Mouse (Mus musculus) gastrocnemius, adult 18-20 months (tissue): ENCODE results near the gene Ankrd13d. TPM values are rescaled to one million over a fixed set of nuclear protein-coding genes. Genes with fewer than 3 reads are reported as not detected.

Experiments used
- DNase-seq: peaks from one replicate; pipeline ENCODE4 v3.0.0; 2021; ENCODE audit warnings: low spot score
- microRNA-seq: library from miRNA; unstranded; fragments of <30 nt; microRNA quantifications from one replicate; pipeline ENCODE4 v1.2.0, GENCODE M21; 2021
- total RNA-seq, 2 experiments: library from RNA; stranded (reverse); gene quantifications; 2 replicates each; pipeline ENCODE4 v1.2.3; 2021

Gene Ankrd13d
- total RNA-seq, 2 experiments from 2014 or later = 0.16 to 0.81 TPM

DNA sequence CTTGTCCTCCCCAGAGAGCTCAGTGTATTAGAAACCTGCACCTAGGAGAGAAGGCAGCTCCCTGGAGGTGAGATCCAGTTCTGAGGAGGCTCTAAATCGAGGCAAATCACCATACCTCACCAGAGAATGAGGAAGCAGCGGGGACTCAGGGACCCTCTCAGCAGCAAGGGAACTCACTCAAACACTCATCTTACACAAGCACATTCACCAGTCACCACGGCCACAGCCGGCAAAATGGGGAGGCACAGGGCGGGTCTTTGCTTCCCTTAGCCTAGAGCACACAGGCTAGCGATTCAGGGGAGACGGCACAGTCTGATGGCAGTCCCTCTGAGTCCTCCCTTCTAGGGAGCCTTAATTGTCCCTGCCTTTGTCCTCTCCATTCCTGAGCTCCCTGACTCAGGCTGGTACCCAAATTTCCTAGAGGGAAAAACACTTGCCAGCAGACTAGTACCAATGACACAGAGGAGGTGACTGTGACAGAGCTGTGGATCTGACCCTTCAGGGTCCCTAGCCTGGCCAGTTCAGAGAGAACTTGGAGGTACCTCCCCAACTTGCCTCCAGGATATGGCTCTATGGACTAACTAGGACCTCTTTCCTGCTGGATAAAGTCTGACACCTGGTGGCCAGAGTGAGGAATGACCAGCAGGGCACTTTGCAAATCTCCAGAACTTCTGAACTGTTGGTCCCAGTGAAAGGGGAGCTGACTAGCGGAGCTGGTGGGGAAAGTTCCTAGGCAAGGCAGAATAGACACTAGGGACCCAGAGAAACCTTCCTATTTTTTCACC, 54.9 kb downstream of the Ankrd13d start:
- peak; percentile 87 for DNase-seq

DNA sequence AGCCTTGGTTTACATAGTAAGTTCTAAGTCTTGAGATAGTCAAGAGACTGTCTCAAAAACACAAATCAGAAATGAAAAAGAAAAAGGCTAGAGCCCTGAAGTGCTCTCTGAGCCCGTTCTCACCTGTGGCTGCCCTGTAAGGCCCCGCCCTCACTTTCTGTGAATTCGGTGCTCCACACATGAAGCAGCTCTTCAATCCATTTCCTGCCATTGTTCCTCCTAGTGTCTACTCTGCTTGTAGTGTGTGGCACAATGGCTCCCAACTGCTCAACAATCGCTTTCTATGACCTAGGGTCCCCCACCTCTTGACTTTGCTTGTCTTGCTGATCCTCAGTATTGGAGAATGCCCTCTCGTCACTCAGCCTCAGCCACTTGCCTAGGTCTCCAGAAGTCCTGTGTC, 55.5 kb downstream of the Ankrd13d start:
- DNase-seq = no peak

DNA sequence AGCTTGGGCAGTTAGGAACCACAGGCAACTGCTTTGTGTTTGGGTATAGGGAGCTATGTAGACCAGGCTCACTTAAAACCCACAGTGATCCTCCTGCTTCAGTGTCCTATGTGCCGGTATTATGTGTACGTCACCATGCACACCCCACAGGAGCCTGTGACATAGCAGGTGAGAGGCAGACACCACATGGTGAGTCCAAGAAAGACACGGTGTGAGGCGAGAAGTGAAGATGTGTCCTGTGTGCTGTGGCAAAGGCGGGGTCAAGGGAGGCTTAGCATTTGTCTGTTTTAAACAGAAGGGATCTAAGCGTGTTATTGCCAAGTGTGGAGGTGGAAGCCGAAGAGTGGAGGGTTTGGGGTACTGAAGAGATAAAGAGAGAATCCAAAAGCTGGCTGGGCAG, 56.2 kb downstream of the Ankrd13d start:
- no peak for DNase-seq

DNA sequence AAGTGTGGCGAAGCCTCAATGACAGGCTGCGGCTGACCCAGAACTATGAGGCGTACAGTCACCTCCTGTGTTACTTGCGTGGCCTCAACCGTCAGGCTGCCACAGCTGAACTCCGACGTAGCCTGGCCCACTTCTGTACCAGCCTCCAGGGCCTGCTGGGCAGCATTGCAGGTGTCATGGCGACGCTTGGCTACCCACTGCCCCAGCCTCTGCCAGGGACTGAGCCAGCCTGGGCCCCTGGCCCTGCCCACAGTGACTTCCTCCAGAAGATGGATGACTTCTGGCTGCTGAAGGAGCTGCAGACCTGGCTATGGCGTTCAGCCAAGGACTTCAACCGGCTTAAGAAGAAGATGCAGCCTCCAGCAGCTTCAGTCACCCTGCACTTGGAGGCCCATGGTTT, 60.8 kb downstream of the Ankrd13d start:
- no peak for DNase-seq

DNA sequence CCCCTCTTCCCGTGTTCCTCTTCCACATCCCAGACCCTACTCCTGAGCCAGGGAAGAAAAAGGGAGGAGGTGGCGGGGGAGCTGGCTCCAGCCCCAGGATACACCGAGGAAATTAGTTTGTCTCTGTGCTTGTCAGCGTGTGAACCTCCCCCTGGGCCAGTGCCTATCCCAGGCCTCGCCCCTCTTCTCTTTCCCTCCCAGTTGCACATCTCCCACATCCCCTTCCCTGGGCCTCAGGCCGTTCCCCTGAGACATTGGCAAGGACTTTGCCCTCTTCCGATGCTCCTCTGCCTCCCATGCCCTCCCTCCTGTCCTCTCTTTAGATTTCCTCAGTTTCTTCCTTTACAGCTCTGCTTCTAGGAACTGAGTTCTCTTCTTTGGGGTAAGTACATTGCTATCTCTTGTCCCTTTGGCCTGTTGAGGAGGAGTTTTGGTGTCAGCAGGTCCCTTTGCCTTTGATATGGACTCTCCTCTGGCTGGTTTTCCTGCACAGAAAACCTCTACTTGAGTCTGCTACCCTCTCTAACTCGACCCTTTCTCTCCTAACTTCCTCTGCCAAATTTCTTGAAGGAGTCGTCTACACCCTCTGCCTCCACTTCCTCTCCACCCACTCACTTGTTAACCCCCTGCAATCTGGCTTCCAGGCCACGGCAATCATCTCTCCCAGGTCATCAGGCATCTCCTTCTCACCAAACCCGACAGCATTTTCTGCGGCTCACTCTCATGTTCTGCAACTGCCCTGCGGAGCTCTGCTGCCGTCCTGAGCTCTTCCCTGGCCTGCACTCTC, 61.8 kb downstream of the Ankrd13d start:
- DNase-seq = no peak

DNA sequence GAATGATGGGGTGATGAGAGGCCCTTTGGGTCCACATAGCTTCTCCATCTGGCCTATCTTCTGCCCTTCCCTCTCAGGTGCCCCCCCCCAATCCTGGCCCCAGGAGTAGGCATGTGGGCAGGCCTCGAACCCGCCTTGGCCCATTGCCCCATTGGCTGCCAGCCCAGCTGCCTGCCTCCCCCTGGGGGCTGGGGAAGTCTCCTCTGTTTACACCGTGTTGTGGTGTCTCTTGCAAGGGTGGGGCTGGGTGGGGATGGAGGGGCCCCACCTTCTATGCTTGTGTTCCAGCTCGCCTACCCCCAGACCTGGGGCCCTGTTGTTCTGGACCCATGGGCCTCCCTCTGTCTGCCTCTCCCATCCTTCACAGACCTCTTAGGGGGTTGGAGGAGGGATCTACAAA, 62.5 kb downstream of the Ankrd13d start:
- DNase-seq = no peak

Small RNA genes lying within 50 kb of the gene (microRNA-seq; reads per million reads assigned to microRNA genes)
- gene Mir6985 = 1.0 reads per million

Other genes starting within 250 kb of the Ankrd13d start
- gene Gstp1, start 245.2 kb downstream of the Ankrd13d start, total RNA-seq = 100 to 1,000 TPM; 480 to 487 TPM
- 100 to 1,000 TPM; 206 to 226 TPM for gene Gstp2, start 237.1 kb downstream of the Ankrd13d start, total RNA-seq
- not detected for gene Gstp3, start 223.6 kb downstream of the Ankrd13d start, total RNA-seq
- gene Cabp2, start 201.6 kb downstream of the Ankrd13d start, total RNA-seq = not detected
- 10 to 100 TPM; 18.7 to 19.9 TPM for gene Cdk2ap2, start 186.0 kb downstream of the Ankrd13d start, total RNA-seq
- gene Pitpnm1, start 183.1 kb downstream of the Ankrd13d start, total RNA-seq = 1 to 10 TPM; 2.0 to 3.7 TPM
- 10 to 100 TPM; 82.2 to 84.7 TPM for gene Aip, start 157.3 kb downstream of the Ankrd13d start, total RNA-seq
- gene Gpr152, start 143.3 kb downstream of the Ankrd13d start, total RNA-seq = not detected
- not detected for gene Cabp4, start 139.1 kb downstream of the Ankrd13d start, total RNA-seq
- gene Coro1b, start 134.5 kb downstream of the Ankrd13d start, total RNA-seq = 10 to 100 TPM; 11.9 to 13.4 TPM
- not detected for gene Ptprcap, start 129.5 kb downstream of the Ankrd13d start, total RNA-seq
- 10 to 100 TPM; 24.8 to 25.9 TPM for gene Rps6kb2, start 119.8 kb downstream of the Ankrd13d start, total RNA-seq
- gene Carns1, start 107.7 kb downstream of the Ankrd13d start, total RNA-seq = 10 to 100 TPM; 21.8 to 30.3 TPM
- gene Tbc1d10c, start 91.9 kb downstream of the Ankrd13d start, total RNA-seq = 1 to 10 TPM; 5.5 to 5.9 TPM
- 100 to 1,000 TPM; 200 to 201 TPM for gene Ppp1ca, start 91.1 kb downstream of the Ankrd13d start, total RNA-seq
- gene Rad9a, start 81.5 kb downstream of the Ankrd13d start, total RNA-seq = 1 to 10 TPM; 2.6 to 2.8 TPM
- gene Clcf1, start 68.9 kb downstream of the Ankrd13d start, total RNA-seq = under 1 TPM; 0.34 to 0.47 TPM
- not detected for gene AC109138.7, start 68.8 kb downstream of the Ankrd13d start, total RNA-seq
- 10 to 100 TPM; 16.3 to 17.8 TPM for gene Pold4, start 51.2 kb downstream of the Ankrd13d start, total RNA-seq
- gene Ssh3, start 14.0 kb downstream of the Ankrd13d start, total RNA-seq = 1 to 10 TPM; 2.8 to 3.4 TPM
- 10 to 100 TPM; 50.7 to 60.8 TPM for gene Grk2, start 23.1 kb upstream of the Ankrd13d start, total RNA-seq
- 10 to 100 TPM; 33.4 to 36.8 TPM for gene Kdm2a, start 115.1 kb upstream of the Ankrd13d start, total RNA-seq
- under 1 TPM; 0.27 to 0.31 TPM for gene Rhod, start 156.3 kb upstream of the Ankrd13d start, total RNA-seq
- 1 to 10 TPM; 1.9 to 2.1 TPM for gene Syt12, start 194.3 kb upstream of the Ankrd13d start, total RNA-seq
- not detected for gene 2010003K11Rik, start 215.4 kb upstream of the Ankrd13d start, total RNA-seq
- 100 to 1,000 TPM in 1 of 2 experiments, 10 to 100 TPM in 1; 57.4 to 111 TPM for gene Pcx, start 227.3 kb upstream of the Ankrd13d start, total RNA-seq